8 mouse cellular contexts compared by ENCODE assay signal in genomic region chr17:23803366-23804041, GRCm38 (mm10). TPM values are rescaled to one million over a fixed set of nuclear protein-coding genes. Genes with fewer than 3 reads are reported as not detected.
DNase-seq lines count a peak whose midpoint lies in the region; ATAC-seq lines count a peak whose summit lies in the region.

No protein-coding gene starts in this region.

- H3K4me3 ChIP-seq in forebrain, embryonic 11.5 days (ENCODE audit: low read depth, low read length): peak overlapping the region; percentile 98
- peak overlapping the region; percentile 63 for H3K4me3 ChIP-seq in hindbrain, embryonic 16.5 days (ENCODE audit: low read length)
- H3K4me3 ChIP-seq in limb, embryonic 15.5 days: peak overlapping the region; percentile 99
- peak overlapping the region; percentile 99 for H3K4me3 ChIP-seq in midbrain, embryonic 14.5 days (replicated peaks; ENCODE audit: low read depth, low read length)
- H3K4me3 ChIP-seq in stomach, embryonic 15.5 days (replicated peaks): peak overlapping the region; percentile 99

- peak; percentile 74 for DNase-seq in layer of hippocampus, adult 11-12 months (ENCODE audit: low spot score)
- DNase-seq in layer of hippocampus, adult 9-10 months (ENCODE audit: low spot score): no peak
- peak; percentile 73 for DNase-seq in c-Kit-positive CD71-positive TER-119-negative erythroid progenitor cells, embryonic 14.5 days (ENCODE audit: low read depth)
- DNase-seq in forebrain, embryonic 11.5 days (ENCODE audit: low spot score): peak; percentile 95
- peak; percentile 96 for DNase-seq in midbrain, embryonic 14.5 days

- H3K27me3 ChIP-seq in forebrain, embryonic 11.5 days (ENCODE audit: control insufficient read depth, insufficient read depth, low read length): no peaks in the 10 kb centered on the region
- H3K27me3 ChIP-seq in hindbrain, embryonic 16.5 days (replicated peaks; ENCODE audit: control insufficient read depth, insufficient read depth, low read length): no peaks in the 10 kb centered on the region
- no peaks in the 10 kb centered on the region for H3K27me3 ChIP-seq in limb, embryonic 15.5 days
- H3K27me3 ChIP-seq in midbrain, embryonic 14.5 days (ENCODE audit: control insufficient read depth, insufficient read depth, low read length): no peaks in the 10 kb centered on the region
- no peaks in the 10 kb centered on the region for H3K27me3 ChIP-seq in stomach, embryonic 15.5 days (replicated peaks)

- peak overlapping the region; percentile 95 for H3K9ac ChIP-seq in forebrain, embryonic 11.5 days (ENCODE audit: low read length)
- peak overlapping the region; percentile 81 for H3K9ac ChIP-seq in hindbrain, embryonic 16.5 days (ENCODE audit: low read depth, low read length)
- H3K9ac ChIP-seq in limb, embryonic 15.5 days: peak overlapping the region; percentile 97
- H3K9ac ChIP-seq in midbrain, embryonic 14.5 days (replicated peaks; ENCODE audit: low read length): peak overlapping the region; percentile 87
- peak overlapping the region; percentile 95 for H3K9ac ChIP-seq in stomach, embryonic 15.5 days

- H3K4me1 ChIP-seq in forebrain, embryonic 11.5 days (replicated peaks; ENCODE audit: control insufficient read depth, insufficient read depth, low read length): peaks cover 12% of the 10 kb centered on the region
- peaks cover 31% of the 10 kb centered on the region for H3K4me1 ChIP-seq in hindbrain, embryonic 16.5 days (ENCODE audit: control insufficient read depth, insufficient read depth, low read depth, low read length)
- H3K4me1 ChIP-seq in limb, embryonic 15.5 days: peaks cover 31% of the 10 kb centered on the region
- H3K4me1 ChIP-seq in midbrain, embryonic 14.5 days (ENCODE audit: control insufficient read depth, insufficient read depth, low read length): peaks cover 31% of the 10 kb centered on the region
- H3K4me1 ChIP-seq in stomach, embryonic 15.5 days: peaks cover 5% of the 10 kb centered on the region

- under 1% methylated on average over 64 of the region's 83 CpGs for WGBS in forebrain, embryonic 11.5 days
- WGBS in hindbrain, embryonic 16.5 days: 0% methylated on average over 48 of the region's 83 CpGs
- under 1% methylated on average over 70 of the region's 83 CpGs for WGBS in limb, embryonic 15.5 days
- WGBS in midbrain, embryonic 14.5 days: under 1% methylated on average over 57 of the region's 83 CpGs
- WGBS in stomach, embryonic 15.5 days: under 1% methylated on average over 65 of the region's 83 CpGs

- H3K4me2 ChIP-seq in forebrain, embryonic 11.5 days (ENCODE audit: low read depth, low read length, severe bottlenecking): peak overlapping the region; percentile 78
- peak overlapping the region; percentile 74 for H3K4me2 ChIP-seq in hindbrain, embryonic 16.5 days (ENCODE audit: low read length)
- H3K4me2 ChIP-seq in limb, embryonic 15.5 days: peak overlapping the region; percentile 59
- H3K4me2 ChIP-seq in midbrain, embryonic 14.5 days (ENCODE audit: low read length): peak overlapping the region; percentile 74
- H3K4me2 ChIP-seq in stomach, embryonic 15.5 days: peak overlapping the region; percentile 59

- no peaks in the 10 kb centered on the region for H3K9me3 ChIP-seq in forebrain, embryonic 11.5 days (ENCODE audit: control insufficient read depth, low read length)
- H3K9me3 ChIP-seq in hindbrain, embryonic 16.5 days (ENCODE audit: control insufficient read depth, low read length): no peaks in the 10 kb centered on the region
- no peaks in the 10 kb centered on the region for H3K9me3 ChIP-seq in limb, embryonic 15.5 days
- no peaks in the 10 kb centered on the region for H3K9me3 ChIP-seq in midbrain, embryonic 14.5 days (ENCODE audit: control insufficient read depth, low read length)
- no peaks in the 10 kb centered on the region for H3K9me3 ChIP-seq in stomach, embryonic 15.5 days

- ATAC-seq in forebrain, embryonic 11.5 days (replicated peaks; ENCODE audit: low FRiP score): peak; percentile 70
- ATAC-seq in hindbrain, embryonic 16.5 days: peak; percentile 57
- peak; percentile 31 for ATAC-seq in limb, embryonic 15.5 days (ENCODE audit: insufficient number of reproducible peaks, low FRiP score, low TSS enrichment, low read depth)
- ATAC-seq in midbrain, embryonic 14.5 days (ENCODE audit: low FRiP score, low TSS enrichment): peak; percentile 74
- ATAC-seq in stomach, embryonic 15.5 days (ENCODE audit: insufficient read depth, low FRiP score, low read depth): peak; percentile 45

- H3K27ac ChIP-seq in forebrain, embryonic 11.5 days (ENCODE audit: low read depth, low read length): peak overlapping the region; percentile 95
- H3K27ac ChIP-seq in hindbrain, embryonic 16.5 days (ENCODE audit: low read depth, low read length): peak overlapping the region; percentile 97
- H3K27ac ChIP-seq in limb, embryonic 15.5 days: peak overlapping the region; percentile 97
- H3K27ac ChIP-seq in midbrain, embryonic 14.5 days (replicated peaks; ENCODE audit: low read depth, low read length): peak overlapping the region; percentile 99
- H3K27ac ChIP-seq in stomach, embryonic 15.5 days: peak overlapping the region; percentile 97

- peaks cover 6% of the 10 kb centered on the region; the same call in 1 of the 2 replicates for H3K36me3 ChIP-seq in forebrain, embryonic 11.5 days (ENCODE audit: control insufficient read depth, insufficient read depth, low read length)
- H3K36me3 ChIP-seq in hindbrain, embryonic 16.5 days (ENCODE audit: control insufficient read depth, insufficient read depth, low read length): peaks cover under 1% of the 10 kb centered on the region; the same call in 1 of the 2 replicates
- H3K36me3 ChIP-seq in limb, embryonic 15.5 days: peaks cover 16% of the 10 kb centered on the region
- H3K36me3 ChIP-seq in midbrain, embryonic 14.5 days (ENCODE audit: control insufficient read depth, insufficient read depth, low read length): peaks cover 17% of the 10 kb centered on the region
- peaks cover 6% of the 10 kb centered on the region for H3K36me3 ChIP-seq in stomach, embryonic 15.5 days

RNA-seq across cellular contexts. Expression of gene Srrm2, which starts 13.2 kb away (rescaled TPM):
- 541 and 559 TPM in 2 replicates for polyA plus RNA-seq in forebrain, embryonic 11.5 days (2014; fragmentation: Nextera tagmentation; extraction: Ambion mirVana)
- polyA plus RNA-seq in hindbrain, embryonic 16.5 days (2015; fragmentation: Nextera tagmentation; extraction: Ambion mirVana): 410 and 420 TPM in 2 replicates
- 425 and 436 TPM in 2 replicates for polyA plus RNA-seq in limb, embryonic 15.5 days (2015; fragmentation: Nextera tagmentation; extraction: Ambion mirVana)
- 498 and 502 TPM in 2 replicates for polyA plus RNA-seq in midbrain, embryonic 14.5 days (2014; fragmentation: Nextera tagmentation; extraction: Ambion mirVana)
- polyA plus RNA-seq in stomach, embryonic 15.5 days (2015; fragmentation: Nextera tagmentation; extraction: Ambion mirVana): 448 and 501 TPM in 2 replicates

RNA-seq across cellular contexts. Expression of gene Flywch2, which starts 17.6 kb away (rescaled TPM):
- 22.0 and 28.7 TPM in 2 replicates for polyA plus RNA-seq in forebrain, embryonic 11.5 days (2014; fragmentation: Nextera tagmentation; extraction: Ambion mirVana)
- polyA plus RNA-seq in hindbrain, embryonic 16.5 days (2015; fragmentation: Nextera tagmentation; extraction: Ambion mirVana): 73.9 and 86.2 TPM in 2 replicates
- 34.2 and 39.9 TPM in 2 replicates for polyA plus RNA-seq in limb, embryonic 15.5 days (2015; fragmentation: Nextera tagmentation; extraction: Ambion mirVana)
- polyA plus RNA-seq in midbrain, embryonic 14.5 days (2014; fragmentation: Nextera tagmentation; extraction: Ambion mirVana): 70.7 and 95.4 TPM in 2 replicates
- polyA plus RNA-seq in stomach, embryonic 15.5 days (2015; fragmentation: Nextera tagmentation; extraction: Ambion mirVana): 18.1 and 23.5 TPM in 2 replicates

RNA-seq across cellular contexts. Expression of gene Elob, which starts 25.4 kb away (rescaled TPM):
- 1,038 and 1,041 TPM in 2 replicates for polyA plus RNA-seq in forebrain, embryonic 11.5 days (2014; fragmentation: Nextera tagmentation; extraction: Ambion mirVana)
- polyA plus RNA-seq in hindbrain, embryonic 16.5 days (2015; fragmentation: Nextera tagmentation; extraction: Ambion mirVana): 1,167 and 1,245 TPM in 2 replicates
- 1,045 and 1,117 TPM in 2 replicates for polyA plus RNA-seq in limb, embryonic 15.5 days (2015; fragmentation: Nextera tagmentation; extraction: Ambion mirVana)
- 1,255 and 1,621 TPM in 2 replicates for polyA plus RNA-seq in midbrain, embryonic 14.5 days (2014; fragmentation: Nextera tagmentation; extraction: Ambion mirVana)
- 938 and 1,022 TPM in 2 replicates for polyA plus RNA-seq in stomach, embryonic 15.5 days (2015; fragmentation: Nextera tagmentation; extraction: Ambion mirVana)

RNA-seq across cellular contexts. Expression of gene Flywch1, which starts 32.1 kb away (rescaled TPM):
- 167 and 174 TPM in 2 replicates for polyA plus RNA-seq in forebrain, embryonic 11.5 days (2014; fragmentation: Nextera tagmentation; extraction: Ambion mirVana)
- polyA plus RNA-seq in hindbrain, embryonic 16.5 days (2015; fragmentation: Nextera tagmentation; extraction: Ambion mirVana): 202 and 203 TPM in 2 replicates
- 65.7 and 69.8 TPM in 2 replicates for polyA plus RNA-seq in limb, embryonic 15.5 days (2015; fragmentation: Nextera tagmentation; extraction: Ambion mirVana)
- polyA plus RNA-seq in midbrain, embryonic 14.5 days (2014; fragmentation: Nextera tagmentation; extraction: Ambion mirVana): 210 and 220 TPM in 2 replicates
- 48.9 and 50.5 TPM in 2 replicates for polyA plus RNA-seq in stomach, embryonic 15.5 days (2015; fragmentation: Nextera tagmentation; extraction: Ambion mirVana)

RNA-seq across cellular contexts. Expression of gene Prss33, which starts 32.4 kb away (rescaled TPM):
- polyA plus RNA-seq in forebrain, embryonic 11.5 days (2014; fragmentation: Nextera tagmentation; extraction: Ambion mirVana): not detected in 2 replicates
- polyA plus RNA-seq in hindbrain, embryonic 16.5 days (2015; fragmentation: Nextera tagmentation; extraction: Ambion mirVana): 0.17 TPM in 1 of 2 replicates, not detected in the other
- not detected in 2 replicates for polyA plus RNA-seq in limb, embryonic 15.5 days (2015; fragmentation: Nextera tagmentation; extraction: Ambion mirVana)
- 0.41 TPM in 1 of 2 replicates, not detected in the other for polyA plus RNA-seq in midbrain, embryonic 14.5 days (2014; fragmentation: Nextera tagmentation; extraction: Ambion mirVana)
- 0.17 TPM in 1 of 2 replicates, not detected in the other for polyA plus RNA-seq in stomach, embryonic 15.5 days (2015; fragmentation: Nextera tagmentation; extraction: Ambion mirVana)
